Mouse (Mus musculus): ENCODE measurements around the gene Prelid1.

GRCm38 (mm10) chr13:55329109-55329682, 8.9 kb downstream of the Prelid1 start:
- TF ChIP-seq CTCF (IDR thresholded peaks at IDR 0.05; ENCODE audit: insufficient read depth, low read depth, low read length) (no peak), POLR2A (IDR thresholded peaks at IDR 0.05; ENCODE audit: insufficient read depth, low read depth, low read length) (no peak)
